Mouse (Mus musculus): ENCODE measurements at regions not wholly inside any gene's neighbourhood (a gene's known extent, or its start where the extent isn't known, plus 50 kb on each side); places are given as distances from the start of the nearest gene placed in this dataset.

- H3K36me3 ChIP-seq (ENCODE audit: control insufficient read depth), result no peaks in the 10 kb centered on the region
- H3K9me3 ChIP-seq (ENCODE audit: control insufficient read depth, low read length), result no peaks in the 10 kb centered on the region
- H3K27me3 ChIP-seq (ENCODE audit: control insufficient read depth), result no peaks in the 10 kb centered on the region; the same call in 1 of the 2 replicates
- no peak overlapping the region for H3K4me3 ChIP-seq (replicated peaks)
- TF ChIP-seq GATA1 (IDR thresholded peaks at IDR 0.05; ENCODE audit: low read length), result no peak
- peaks cover 2% of the 10 kb centered on the region for H3K4me1 ChIP-seq (ENCODE audit: control insufficient read depth)
Observed at GRCm38 (mm10) chr13:100892647-100893071, 59.4 kb upstream of the Slc30a5 start.

GRCm38 (mm10) chr13:100892204-100892603, 59.0 kb upstream of the Slc30a5 start:
- TF ChIP-seq GATA1 (IDR thresholded peaks at IDR 0.05; ENCODE audit: low read length) (no peak), TAL1 (IDR thresholded peaks at IDR 0.05; ENCODE audit: low read length) (no peak)
- Histone ChIP-seq H3K27me3 (ENCODE audit: control insufficient read depth) (no peaks in the 10 kb centered on the region; the same call in 1 of the 2 replicates), H3K4me1 (ENCODE audit: control insufficient read depth) (peaks cover 2% of the 10 kb centered on the region), H3K9me3 (ENCODE audit: control insufficient read depth, low read length) (no peaks in the 10 kb centered on the region), H3K4me3 (replicated peaks) (no peak overlapping the region), H3K36me3 (ENCODE audit: control insufficient read depth) (no peaks in the 10 kb centered on the region)

- Histone ChIP-seq H3K4me3 (replicated peaks) (no peak overlapping the region), H3K9me3 (ENCODE audit: control insufficient read depth, low read length) (no peaks in the 10 kb centered on the region), H3K4me1 (ENCODE audit: control insufficient read depth) (peaks cover 2% of the 10 kb centered on the region), H3K27me3 (ENCODE audit: control insufficient read depth) (no peaks in the 10 kb centered on the region; the same call in 1 of the 2 replicates), H3K36me3 (ENCODE audit: control insufficient read depth) (no peaks in the 10 kb centered on the region)
- TF ChIP-seq TAL1 (IDR thresholded peaks at IDR 0.05; ENCODE audit: low read length) (no peak), GATA1 (IDR thresholded peaks at IDR 0.05; ENCODE audit: low read length) (no peak)
Observed at GRCm38 (mm10) chr13:100890457-100890856, 57.2 kb upstream of the Slc30a5 start.

- no peak for TF ChIP-seq GATA1 (IDR thresholded peaks at IDR 0.05; ENCODE audit: low read length)
- no peak for TF ChIP-seq TAL1 (IDR thresholded peaks at IDR 0.05; ENCODE audit: low read length)
- no peaks in the 10 kb centered on the region; the same call in 1 of the 2 replicates for H3K27me3 ChIP-seq (ENCODE audit: control insufficient read depth)
- no peak overlapping the region for H3K4me3 ChIP-seq (replicated peaks)
- H3K9me3 ChIP-seq (ENCODE audit: control insufficient read depth, low read length), result no peaks in the 10 kb centered on the region
- peaks cover 2% of the 10 kb centered on the region for H3K4me1 ChIP-seq (ENCODE audit: control insufficient read depth)
- H3K36me3 ChIP-seq (ENCODE audit: control insufficient read depth), result no peaks in the 10 kb centered on the region
Observed at GRCm38 (mm10) chr13:100888481-100888880, 55.3 kb upstream of the Slc30a5 start.

GRCm38 (mm10) chr13:100883711-100884110, 50.5 kb upstream of the Slc30a5 start:
- no peak for TF ChIP-seq GATA1 (IDR thresholded peaks at IDR 0.05; ENCODE audit: low read length)
- no peak for TF ChIP-seq TAL1 (IDR thresholded peaks at IDR 0.05; ENCODE audit: low read length)
- no peaks in the 10 kb centered on the region for H3K9me3 ChIP-seq (ENCODE audit: control insufficient read depth, low read length)
- no peak overlapping the region for H3K4me3 ChIP-seq (replicated peaks)
- H3K27me3 ChIP-seq (ENCODE audit: control insufficient read depth), result no peaks in the 10 kb centered on the region
- no peaks in the 10 kb centered on the region for H3K36me3 ChIP-seq (ENCODE audit: control insufficient read depth)
- H3K4me1 ChIP-seq (ENCODE audit: control insufficient read depth), result no peaks in the 10 kb centered on the region
